Comparison of ENCODE assay signal across 8 mouse cellular contexts in genomic region chr9:27176154-27176553, GRCm38 (mm10). TPM values are rescaled to one million over a fixed set of nuclear protein-coding genes. Genes with fewer than 3 reads are reported as not detected.
A peak's percentile ranks its signal among the peaks of the same experiment; 100 is the strongest.
DNase-seq lines count a peak whose midpoint lies in the region; ATAC-seq and TF ChIP-seq lines count a peak whose summit lies in the region.

No protein-coding gene starts in this region.

- H3K36me3 ChIP-seq in MEL (ENCODE audit: control insufficient read depth in 1 of 2, insufficient read depth in 2 of 2, low read length in 2 of 2) = no peaks in the 10 kb centered on the region
- H3K36me3 ChIP-seq in embryonic facial prominence, embryonic 11.5 days (replicated peaks; ENCODE audit: control insufficient read depth, insufficient read depth, low read depth, low read length) = no peaks in the 10 kb centered on the region
- H3K36me3 ChIP-seq in heart, postnatal 0 days (replicated peaks; ENCODE audit: control insufficient read depth, insufficient read depth, low read length) = no peaks in the 10 kb centered on the region
- H3K36me3 ChIP-seq in lung, embryonic 14.5 days (ENCODE audit: insufficient read depth) = no peaks in the 10 kb centered on the region

- DNase-seq in MEL (ENCODE audit: low read depth, low spot score) = peak; percentile 34
- DNase-seq in adrenal gland, postnatal 25 days = peak; percentile 41
- DNase-seq in embryonic facial prominence, embryonic 11.5 days (ENCODE audit: low spot score) = peak; percentile 85
- DNase-seq in heart, postnatal 0 days (ENCODE audit: low spot score) = peak; percentile 89
- DNase-seq in kidney, postnatal 10 days = peak; percentile 80
- DNase-seq in lung, embryonic 14.5 days = peak; percentile 90
- peak; percentile 87 for DNase-seq in retina, postnatal 1 day

- H3K4me2 ChIP-seq in embryonic facial prominence, embryonic 11.5 days (ENCODE audit: low read depth, low read length) = no peak overlapping the region
- H3K4me2 ChIP-seq in heart, postnatal 0 days (ENCODE audit: low read depth, low read length) = no peak overlapping the region
- no peak overlapping the region for H3K4me2 ChIP-seq in lung, embryonic 14.5 days

- no peak overlapping the region for H3K27ac ChIP-seq in MEL (ENCODE audit: control insufficient read depth, low read depth, low read length)
- no peak overlapping the region for H3K27ac ChIP-seq in embryonic facial prominence, embryonic 11.5 days (replicated peaks; ENCODE audit: low read depth, low read length)
- no peak overlapping the region for H3K27ac ChIP-seq in heart, postnatal 0 days (ENCODE audit: low read depth)
- H3K27ac ChIP-seq in lung, embryonic 14.5 days (ENCODE audit: low read depth) = no peak overlapping the region

- TF ChIP-seq POLR2A in MEL (IDR thresholded peaks at IDR 0.05; ENCODE audit: control insufficient read depth in 1 of 2, insufficient read depth in 1 of 2, low read depth in 1 of 2, low read length in 2 of 2, poor library complexity in 1 of 2) = no peak

- TF ChIP-seq CTCF in MEL (IDR thresholded peaks at IDR 0.05 in 2 of 3, conservative IDR thresholded peaks at IDR 0.05 in 1 of 3; ENCODE audit: control insufficient read depth in 1 of 3, insufficient read depth in 1 of 3, low read depth in 2 of 3, low read length in 3 of 3, poor library complexity in 1 of 3, severe bottlenecking in 1 of 3) = peak; percentile 24 to 58 (median 26); a peak in 4 of 6 replicates
- peak; percentile 93 for TF ChIP-seq CTCF in heart, postnatal 0 days (IDR thresholded peaks at IDR 0.05; ENCODE audit: low read depth)
- peak; percentile 87 for TF ChIP-seq CTCF in lung, embryonic 14.5 days (IDR thresholded peaks at IDR 0.05; ENCODE audit: low read depth)

- WGBS in embryonic facial prominence, embryonic 11.5 days = 0% methylated on average over 2 of the region's 2 CpGs
- WGBS in heart, postnatal 0 days = 3% methylated on average over 2 of the region's 2 CpGs
- 3% methylated on average over 2 of the region's 2 CpGs for WGBS in lung, embryonic 14.5 days

- no peaks in the 10 kb centered on the region for H3K79me2 ChIP-seq in MEL (ENCODE audit: control insufficient read depth, insufficient read depth, low read length, poor library complexity)

- 0 out of 2 replicates have a peak, but pooled peaks have one; percentile 27 for ATAC-seq in embryonic facial prominence, embryonic 11.5 days (replicated peaks; ENCODE audit: insufficient number of reproducible peaks, low FRiP score, low TSS enrichment, low read depth)
- peak; percentile 86 for ATAC-seq in heart, postnatal 0 days (ENCODE audit: insufficient read depth, low read depth)
- peak; percentile 87 for ATAC-seq in lung, embryonic 14.5 days (ENCODE audit: insufficient read depth)
- ATAC-seq in erythroid progenitor cell, adult 5-6 weeks (replicated peaks; ENCODE audit: low FRiP score, poor library complexity, severe bottlenecking) = no peak

- H3K4me3 ChIP-seq in MEL (ENCODE audit: control insufficient read depth in 1 of 2, insufficient read depth in 1 of 2, low read depth in 2 of 2, low read length in 2 of 2) = no peak overlapping the region
- no peak overlapping the region for H3K4me3 ChIP-seq in embryonic facial prominence, embryonic 11.5 days (ENCODE audit: low read depth, low read length)
- H3K4me3 ChIP-seq in heart, postnatal 0 days (ENCODE audit: low read depth, low read length) = no peak overlapping the region
- no peak overlapping the region for H3K4me3 ChIP-seq in lung, embryonic 14.5 days (ENCODE audit: low read depth, low read length)

- no peaks in the 10 kb centered on the region for H3K9me3 ChIP-seq in MEL (replicated peaks; ENCODE audit: insufficient read depth, low read length)
- no peaks in the 10 kb centered on the region for H3K9me3 ChIP-seq in embryonic facial prominence, embryonic 11.5 days (replicated peaks; ENCODE audit: control insufficient read depth, low read length)
- H3K9me3 ChIP-seq in heart, postnatal 0 days (replicated peaks; ENCODE audit: control insufficient read depth, low read length) = no peaks in the 10 kb centered on the region
- H3K9me3 ChIP-seq in lung, embryonic 14.5 days (ENCODE audit: low read depth, low read length) = no peaks in the 10 kb centered on the region

- H3K9ac ChIP-seq in MEL (ENCODE audit: control insufficient read depth, low read depth, low read length, poor library complexity, severe bottlenecking) = no peak overlapping the region
- H3K9ac ChIP-seq in embryonic facial prominence, embryonic 11.5 days (replicated peaks; ENCODE audit: low read length) = no peak overlapping the region
- H3K9ac ChIP-seq in heart, postnatal 0 days (replicated peaks; ENCODE audit: low read depth, low read length) = no peak overlapping the region
- H3K9ac ChIP-seq in lung, embryonic 14.5 days = no peak overlapping the region

- no peaks in the 10 kb centered on the region for H3K27me3 ChIP-seq in MEL (ENCODE audit: control insufficient read depth in 1 of 2, insufficient read depth in 2 of 2, low read length in 2 of 2)
- no peaks in the 10 kb centered on the region for H3K27me3 ChIP-seq in embryonic facial prominence, embryonic 11.5 days (ENCODE audit: control insufficient read depth, insufficient read depth, low read length)
- no peaks in the 10 kb centered on the region for H3K27me3 ChIP-seq in heart, postnatal 0 days (ENCODE audit: control insufficient read depth, insufficient read depth, low read length)
- no peaks in the 10 kb centered on the region for H3K27me3 ChIP-seq in lung, embryonic 14.5 days (ENCODE audit: insufficient read depth, low read length)

- no peak for TF ChIP-seq EP300 in MEL (IDR thresholded peaks at IDR 0.05; ENCODE audit: low read depth in 1 of 2, low read length in 2 of 2)
- TF ChIP-seq EP300 in heart, postnatal 0 days (IDR thresholded peaks at IDR 0.05; ENCODE audit: low read depth) = no peak

- peak; percentile 56 for TF ChIP-seq RAD21 in MEL (IDR thresholded peaks at IDR 0.05; ENCODE audit: low read depth, low read length)

- H3K4me1 ChIP-seq in MEL (ENCODE audit: control insufficient read depth in 1 of 2, insufficient read depth in 2 of 2, low read length in 2 of 2) = no peaks in the 10 kb centered on the region
- H3K4me1 ChIP-seq in embryonic facial prominence, embryonic 11.5 days (ENCODE audit: control insufficient read depth, insufficient read depth, low read length) = no peaks in the 10 kb centered on the region
- H3K4me1 ChIP-seq in heart, postnatal 0 days (ENCODE audit: control insufficient read depth, insufficient read depth) = no peaks in the 10 kb centered on the region
- no peaks in the 10 kb centered on the region for H3K4me1 ChIP-seq in lung, embryonic 14.5 days (ENCODE audit: insufficient read depth)

TF ChIP-seq in MEL, 35 proteins besides CTCF, POLR2A, EP300 and RAD21:
- TF ChIP-seq TCF12 (IDR thresholded peaks at IDR 0.05; ENCODE audit: low read depth, low read length) (no peak), SIN3A (IDR thresholded peaks at IDR 0.05; ENCODE audit: low read length) (no peak), ZC3H11A (IDR thresholded peaks at IDR 0.05; ENCODE audit: low read depth, low read length) (peak; percentile 32; the same call in 1 of the 2 replicates), ELF1 (IDR thresholded peaks at IDR 0.05; ENCODE audit: low read depth, low read length) (no peak), RCOR1 (IDR thresholded peaks at IDR 0.05; ENCODE audit: low read depth, low read length) (no peak), SMC3 (IDR thresholded peaks at IDR 0.05; ENCODE audit: low read depth, low read length) (peak; percentile 57), ETS1 (IDR thresholded peaks at IDR 0.05; ENCODE audit: low read depth, low read length) (no peak)

RNA-seq across cellular contexts. Expression of gene Jam3, which starts 20.9 kb away (rescaled TPM):
- not detected in 2 replicates for total RNA-seq in MEL (2012; rRNA removed)
- polyA plus RNA-seq in MEL (2012; ENCODE audit: insufficient read depth in 1 of 2, insufficient read length in 2 of 2, low read depth in 1 of 2, low replicate concordance in 2 of 2, missing spikeins in 1 of 2) = under 1 TPM in 1 of 2 experiments, not detected in 1; 0.43 TPM
- 35.7 and 36.5 TPM in 2 replicates for total RNA-seq in adrenal gland, postnatal 25 days (2021)
- 124 and 128 TPM in 2 replicates for polyA plus RNA-seq in embryonic facial prominence, embryonic 11.5 days (2014; fragmentation: Nextera tagmentation; extraction: Ambion mirVana)
- total RNA-seq in heart, postnatal 0 days (2014; rRNA removed; ENCODE audit: low replicate concordance) = 16.1 and 28.2 TPM in 2 replicates
- polyA plus RNA-seq in heart, postnatal 0 days (2015; fragmentation: Nextera tagmentation; extraction: Ambion mirVana) = 25.5 and 25.7 TPM in 2 replicates
- polyA plus RNA-seq in lung, embryonic 14.5 days (2014; fragmentation: Nextera tagmentation; extraction: Ambion mirVana) = 68.9 and 70.4 TPM in 2 replicates
- not detected in 2 replicates for total RNA-seq in erythroid progenitor cell, adult 5-6 weeks (2015; ENCODE audit: low replicate concordance)
- 1.2 TPM in 1 of 2 replicates, not detected in the other for total RNA-seq in erythroid progenitor cell, adult 5-6 weeks (2017; ENCODE audit: low replicate concordance)

Comparison
In these comparisons a context has a peak if more than half of its experiments do, and no peak if none do; other contexts are left out.
1. DNase-seq: peak in every context shown above with its lines; median percentile 90 in lung, embryonic 14.5 days; 89 in heart, postnatal 0 days; 87 in retina, postnatal 1 day; 85 in embryonic facial prominence, embryonic 11.5 days; 80 in kidney, postnatal 10 days; 41 in adrenal gland, postnatal 25 days; 34 in MEL.
2. CTCF ChIP-seq: peak in every context shown above with its lines; median percentile 93 in heart, postnatal 0 days; 87 in lung, embryonic 14.5 days; 26 in MEL.